Mouse (Mus musculus): Measurements from ENCODE around the gene Uevld.
"Not testable (repeated sequence)": the region's sequence is repeated elsewhere in the genome, so short reads cannot be mapped to it uniquely, and the experiment has no call there.

Uevld gene

DNA sequence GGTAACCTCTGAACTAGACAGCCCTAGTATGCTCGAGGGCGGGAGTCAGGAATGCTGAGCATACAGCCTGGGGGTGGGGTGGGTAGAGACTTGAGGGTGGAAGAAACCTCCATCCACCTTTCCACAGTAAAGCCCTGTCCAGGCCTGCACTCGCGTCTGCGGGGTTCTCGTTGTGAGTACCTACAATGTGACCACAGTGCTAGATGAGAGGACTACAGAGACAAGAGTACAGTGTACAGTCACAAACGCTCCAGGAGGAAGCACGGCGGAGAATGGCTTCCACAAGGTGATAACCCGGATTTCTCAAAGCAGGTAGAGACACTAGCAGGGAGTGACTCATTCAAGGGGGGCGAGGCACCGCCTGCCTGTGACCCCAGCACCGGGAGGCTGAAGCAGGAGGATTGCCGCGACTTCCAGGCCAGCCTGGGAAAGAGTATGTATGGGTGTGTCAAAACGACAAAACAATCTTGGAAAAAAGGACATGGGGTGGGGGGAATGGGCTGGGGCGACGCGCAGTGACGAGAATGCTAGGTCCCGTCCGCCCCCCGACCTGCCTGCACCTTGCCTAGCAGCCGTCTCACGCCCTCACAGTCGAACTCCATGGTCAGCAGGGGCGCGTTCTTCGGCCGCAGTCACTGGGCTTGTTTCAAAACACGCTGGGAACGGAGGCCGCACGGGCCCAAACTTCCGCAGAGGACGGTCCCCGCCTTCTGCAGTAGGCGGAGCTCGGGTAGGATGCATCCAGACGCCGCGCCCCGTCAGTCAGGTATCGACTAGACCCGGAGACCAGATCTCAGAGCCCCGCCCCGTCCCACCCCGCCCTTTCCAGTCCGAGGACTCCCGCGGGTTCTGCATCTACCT lies at the start of gene Uevld:
Gene Uevld (minus strand): TSS at position 697 of the 861 bp plus-strand sequence.
- peak; percentile 90 to 92 for DNase-seq (ENCODE audit: low spot score in 2 of 2)

- DNase-seq (ENCODE audit: low spot score in 2 of 2) = no peak
These were observed 49.5 kb upstream of the Uevld start for GRCm38 (mm10) chr7:47007818-47008167.

- DNase-seq (ENCODE audit: low spot score in 2 of 2) = no peak
These were observed 48.9 kb upstream of the Uevld start for GRCm38 (mm10) chr7:47007109-47007780.

DNA sequence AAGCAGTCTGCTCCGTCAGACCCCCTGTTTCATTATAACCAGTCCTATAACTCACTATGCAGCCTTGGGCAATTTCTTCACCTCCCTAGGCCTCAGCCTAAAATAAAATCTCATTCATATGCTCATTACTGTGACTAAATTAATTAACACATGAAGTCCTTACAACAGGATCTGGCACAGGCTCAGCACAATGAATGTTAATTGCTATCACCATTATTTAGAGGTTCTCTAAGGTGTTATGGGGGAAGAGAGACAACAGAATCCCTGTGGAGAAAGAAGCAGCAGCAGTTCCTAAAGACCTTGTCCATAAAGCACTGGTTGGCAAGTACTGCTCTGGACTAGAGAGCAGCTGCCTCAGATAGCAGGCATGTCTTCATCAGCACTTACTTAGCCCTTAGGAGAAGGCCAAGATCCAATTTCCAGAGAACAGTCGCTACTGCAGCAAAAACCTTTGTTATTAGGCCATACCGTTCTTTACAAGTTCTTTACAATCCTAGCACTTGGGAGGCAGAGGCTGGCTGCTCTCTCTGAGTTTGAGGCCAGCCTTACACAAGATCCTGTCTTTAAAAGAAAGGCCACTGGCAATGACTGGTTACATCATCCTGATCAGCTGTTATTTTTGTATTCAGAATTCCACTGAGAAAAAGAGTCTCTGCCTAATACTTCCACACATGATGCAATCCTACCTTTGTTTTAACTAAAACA lies 45.2 kb upstream of the Uevld start:
- no peak for DNase-seq (ENCODE audit: low spot score in 2 of 2)

GRCm38 (mm10) chr7:47001900-47002275 lies 43.6 kb upstream of the Uevld start:
- DNase-seq (ENCODE audit: low spot score in 2 of 2) = no peak

GRCm38 (mm10) chr7:47001125-47001899 lies 43.0 kb upstream of the Uevld start:
- DNase-seq (ENCODE audit: low spot score in 2 of 2) = no peak

DNA sequence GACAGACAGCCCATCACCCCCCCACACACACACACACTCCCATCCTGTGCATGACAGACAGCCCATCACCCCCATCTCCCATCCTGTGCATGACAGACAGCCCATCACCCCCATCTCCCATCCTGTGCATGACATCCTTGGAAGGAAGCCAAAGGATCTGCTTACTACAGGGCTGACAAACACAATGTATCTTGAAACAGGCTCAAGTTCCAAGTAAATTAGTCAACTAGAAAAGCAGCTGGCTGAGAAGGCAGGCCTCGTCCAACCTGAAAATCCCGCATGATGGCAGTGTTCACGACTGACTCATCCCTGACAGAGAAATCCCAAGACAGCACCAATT lies 42.3 kb upstream of the Uevld start:
- DNase-seq (ENCODE audit: low spot score in 2 of 2) = no peak

DNA sequence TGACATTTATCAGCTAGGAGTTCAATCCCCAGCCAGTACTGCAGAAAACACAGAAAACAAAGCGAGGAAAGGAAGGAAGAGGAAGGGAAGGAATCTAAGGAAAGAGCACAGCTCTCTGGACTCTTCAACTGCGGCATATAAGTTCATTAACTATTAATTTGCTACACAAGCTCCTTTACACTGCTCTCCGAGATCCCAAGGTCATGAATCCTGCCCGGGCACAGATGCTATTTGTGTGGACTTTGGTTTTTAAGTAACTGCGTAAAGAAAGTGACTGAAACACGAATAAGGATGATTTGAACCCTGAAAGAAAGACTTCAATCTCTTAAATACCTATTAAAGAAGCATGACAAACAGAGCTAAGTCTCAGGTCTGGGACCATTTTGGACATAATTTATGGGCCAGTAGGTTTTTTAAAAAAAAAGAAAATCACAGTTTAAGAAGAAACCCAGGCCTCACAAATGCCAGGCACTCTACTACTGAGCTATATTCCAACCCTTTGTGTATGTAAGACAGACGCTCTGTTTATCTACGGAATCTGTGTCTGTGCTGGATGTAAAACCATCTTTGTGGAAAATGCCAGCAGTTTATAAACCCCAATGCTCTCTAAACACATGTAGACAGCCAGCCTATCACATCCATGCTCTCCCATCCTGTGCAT lies 41.8 kb upstream of the Uevld start:
- no peak for DNase-seq (ENCODE audit: low spot score in 2 of 2)

- DNase-seq (ENCODE audit: low spot score in 2 of 2) = no peak
These were observed 40.6 kb upstream of the Uevld start for GRCm38 (mm10) chr7:46998942-46999341.

- peak in 1 of 2 experiments; percentile 57 for DNase-seq (ENCODE audit: low spot score in 2 of 2)
These were observed 39.5 kb upstream of the Uevld start for GRCm38 (mm10) chr7:46997644-46998395.

- no peak for DNase-seq (ENCODE audit: low spot score in 2 of 2)
These were observed 38.7 kb upstream of the Uevld start for GRCm38 (mm10) chr7:46997008-46997407.

DNA sequence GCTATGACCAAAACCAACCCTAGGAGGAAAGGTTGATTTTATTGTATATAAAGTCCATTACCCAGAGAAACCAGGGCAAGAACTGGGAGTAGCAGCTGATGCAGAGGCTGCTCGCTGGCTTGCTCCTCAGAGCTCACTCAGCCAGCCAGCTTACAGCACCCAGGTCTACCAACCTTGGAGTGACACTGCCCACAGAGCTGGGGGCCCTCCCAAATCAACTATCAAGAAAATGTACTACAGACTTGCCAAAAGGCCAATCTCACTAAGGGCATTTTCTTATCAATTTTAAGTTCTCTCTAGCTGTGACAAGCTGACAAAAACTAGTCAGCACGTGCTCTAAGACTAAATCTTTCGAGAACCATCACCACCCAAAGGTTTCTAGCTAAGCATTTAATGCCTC lies 37.2 kb upstream of the Uevld start:
- no peak for DNase-seq (ENCODE audit: low spot score in 2 of 2)

DNA sequence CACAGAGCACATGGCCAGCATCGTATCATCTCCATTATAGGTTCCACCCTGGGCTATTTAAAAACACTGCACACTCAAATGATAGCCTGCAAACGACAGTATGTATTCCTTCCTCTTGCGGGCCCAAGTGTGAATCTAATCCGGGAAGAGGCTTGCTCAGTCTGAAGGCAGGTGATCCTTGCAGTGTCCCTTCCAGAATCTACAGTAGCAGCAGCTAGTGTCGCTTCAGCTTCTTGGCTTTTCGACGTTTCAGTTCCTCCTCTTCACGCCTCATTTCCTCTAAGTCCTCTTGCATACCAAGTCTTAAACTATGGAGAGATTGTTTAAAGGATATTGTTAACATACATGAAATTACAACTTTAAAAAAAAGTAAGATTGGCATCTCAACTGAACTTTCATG lies 34.8 kb upstream of the Uevld start:
- no peak for DNase-seq (ENCODE audit: low spot score in 2 of 2)

GRCm38 (mm10) chr7:46989387-46989786 lies 31.1 kb upstream of the Uevld start:
- DNase-seq (ENCODE audit: low spot score in 2 of 2) = not testable (repeated sequence)

- no peak for DNase-seq (ENCODE audit: low spot score in 2 of 2)
These were observed 28.7 kb upstream of the Uevld start for GRCm38 (mm10) chr7:46987073-46987472.

DNA sequence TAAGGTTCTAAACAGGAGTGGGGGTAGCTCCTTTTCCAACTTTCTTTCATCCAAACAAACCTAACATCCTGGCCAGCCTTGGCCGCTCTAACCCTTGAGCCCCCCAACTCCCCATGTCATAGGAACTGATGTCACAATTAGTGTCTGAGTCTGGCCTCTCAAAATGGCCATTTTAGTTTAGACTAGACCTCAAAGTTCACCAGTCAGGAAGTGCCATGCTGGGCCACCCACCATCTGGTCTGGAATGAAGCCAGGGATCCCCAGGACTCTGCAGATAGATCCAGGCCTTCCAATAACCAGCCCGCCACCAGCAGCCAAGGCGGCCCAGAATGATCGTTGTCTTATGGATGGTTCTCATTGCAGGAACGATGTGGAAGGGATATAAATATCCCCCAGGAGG lies 28.3 kb upstream of the Uevld start:
- peak in 1 of 2 experiments; percentile 53 for DNase-seq (ENCODE audit: low spot score in 2 of 2)

- no peak for DNase-seq (ENCODE audit: low spot score in 2 of 2)
These were observed 27.6 kb upstream of the Uevld start for GRCm38 (mm10) chr7:46985718-46986505.

DNA sequence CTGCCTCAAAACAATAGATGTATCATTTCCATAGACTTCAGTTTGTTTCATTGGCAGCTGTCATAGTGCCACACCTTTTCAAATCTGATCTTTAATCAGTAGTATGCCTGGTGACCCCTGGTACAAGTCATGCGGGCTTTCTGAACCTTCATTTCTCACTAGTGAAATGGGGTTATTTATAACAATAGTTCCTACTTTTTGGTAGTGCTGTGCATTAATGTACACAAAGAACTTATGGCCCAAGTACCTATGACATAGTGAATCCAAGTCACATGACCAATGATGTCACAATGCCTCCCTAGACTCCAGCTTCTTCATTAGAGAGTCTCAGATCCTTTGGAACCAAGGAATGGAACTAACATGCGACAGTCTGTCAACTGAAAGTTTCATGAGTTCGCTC lies 25.0 kb upstream of the Uevld start, which contains the start of gene Gm9999:
Gene Gm9999 (plus strand): TSS at position 301 of the 400 bp plus-strand sequence.
- DNase-seq (ENCODE audit: low spot score in 2 of 2) = no peak

GRCm38 (mm10) chr7:46975456-46975855 lies 17.1 kb upstream of the Uevld start:
- no peak for DNase-seq (ENCODE audit: low spot score in 2 of 2)

DNA sequence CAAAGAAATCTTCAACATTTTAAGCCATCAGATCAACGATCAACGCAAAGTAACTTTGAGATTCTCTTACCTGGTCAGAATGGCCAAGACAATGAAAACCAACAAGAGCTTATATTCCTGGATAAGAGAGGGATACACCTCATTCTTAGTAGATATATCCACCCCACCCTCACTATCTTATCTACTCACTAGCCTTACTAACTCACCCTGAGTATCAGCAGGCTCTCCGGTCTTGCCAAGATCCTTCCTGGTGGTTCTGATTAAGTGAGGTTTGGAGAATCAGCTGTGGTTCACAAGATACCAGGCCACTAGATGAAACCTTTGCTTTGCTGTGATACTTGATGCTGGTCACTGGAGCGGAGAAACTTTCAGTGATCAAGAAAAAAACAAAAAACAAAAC lies 16.3 kb upstream of the Uevld start:
- DNase-seq (ENCODE audit: low spot score in 2 of 2) = no peak

Data from cerebellum, postnatal 4 days (tissue).